Mouse (Mus musculus) thymus, adult 2 months (tissue): ENCODE data around the gene Cyp4v3.

Experiments
- CTCF ChIP-seq: fragments of 200-500 bp; IDR thresholded peaks from 2 replicates; pipeline ENCODE4 v1.5.1; 2012; ENCODE audit warnings: mild to moderate bottlenecking, control low read depth, low read length, moderate library complexity, borderline replicate concordance; ENCODE audit not compliant: control insufficient read depth, poor library complexity, insufficient read depth; ENCODE audit errors: extremely low read depth
- POLR2A ChIP-seq: fragments of 200-500 bp; IDR thresholded peaks from 2 replicates; pipeline ENCODE4 v1.6.1; 2012; ENCODE audit warnings: mild to moderate bottlenecking, low read length, control low read depth, moderate library complexity; ENCODE audit not compliant: control insufficient read depth, poor library complexity, insufficient read depth; ENCODE audit errors: extremely low read depth

GRCm38 (mm10) chr8:45294687-45295086 lies 38.3 kb downstream of the Cyp4v3 start, which contains the start of gene Klkb1:
- TF ChIP-seq POLR2A: no peak
- no peak for TF ChIP-seq CTCF
